Mouse (Mus musculus): ENCODE results near the gene Upp2.

Gene Upp2

DNA sequence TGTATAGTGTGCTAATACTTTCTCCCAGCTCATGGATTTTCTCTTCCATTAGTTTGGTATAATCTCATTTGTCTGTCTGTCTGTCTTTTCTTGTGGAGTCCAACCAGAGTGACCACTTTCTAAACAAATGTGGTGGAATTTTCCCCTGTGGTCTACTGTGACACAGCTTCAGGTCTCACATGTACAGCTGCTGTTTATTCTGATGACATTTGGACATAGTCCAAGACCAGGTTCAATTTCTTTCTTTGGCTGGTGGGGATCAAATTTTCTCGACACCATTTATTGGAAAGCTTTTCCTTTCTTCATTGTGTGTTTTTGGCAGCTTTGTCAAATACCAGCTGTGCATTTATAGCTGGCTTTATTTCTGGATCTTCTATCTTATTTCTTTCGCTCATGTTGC is 191.0 kb downstream of the Upp2 start:
- DNase-seq (ENCODE audit: low spot score) = no peak

DNA sequence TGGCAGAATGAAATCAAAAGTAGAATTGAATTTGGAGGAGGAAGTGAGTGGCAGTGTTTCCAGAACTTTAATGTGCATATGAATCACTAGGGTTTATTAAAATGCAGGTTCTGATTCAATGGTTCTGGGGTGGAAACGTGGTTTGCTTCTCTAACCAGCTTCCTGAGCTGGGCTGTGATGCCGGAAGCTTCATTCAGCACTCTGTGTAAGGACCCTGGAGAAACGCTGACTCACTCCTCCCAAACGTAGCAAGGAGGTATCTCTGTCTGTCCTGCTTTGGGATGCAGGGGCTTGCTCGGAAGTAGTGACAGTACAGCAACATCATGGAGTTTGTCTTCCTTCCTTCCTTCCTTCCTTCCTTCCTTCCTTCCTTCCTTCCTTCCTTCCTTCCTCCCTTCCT is 192.6 kb downstream of the Upp2 start:
- no peak for DNase-seq (ENCODE audit: low spot score)

- DNase-seq (ENCODE audit: low spot score) = no peak
Observed at GRCm38 (mm10) chr2:58765141-58765540, 198.0 kb downstream of the Upp2 start.

DNA sequence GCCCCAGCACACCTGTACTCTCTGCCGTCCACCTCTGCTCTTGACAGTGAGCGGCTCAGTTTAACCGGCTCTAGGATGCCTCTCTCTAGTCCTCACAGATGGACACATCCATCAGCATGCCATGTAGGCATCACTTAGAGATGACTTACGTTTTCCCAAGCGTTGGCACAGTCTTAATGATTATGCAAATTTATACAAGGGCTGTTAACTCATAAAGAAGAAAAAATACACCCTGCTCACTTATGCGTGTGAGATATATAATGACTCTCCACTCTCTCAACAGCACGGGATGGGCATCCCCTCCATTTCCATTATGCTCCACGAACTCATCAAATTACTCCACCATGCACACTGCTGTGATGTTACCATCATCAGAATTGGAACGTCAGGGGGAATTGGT is 206.7 kb downstream of the Upp2 start:
- DNase-seq (ENCODE audit: low spot score) = no peak

GRCm38 (mm10) chr2:58778986-58779495 is 211.9 kb downstream of the Upp2 start:
- DNase-seq (ENCODE audit: low spot score) = no peak

DNA sequence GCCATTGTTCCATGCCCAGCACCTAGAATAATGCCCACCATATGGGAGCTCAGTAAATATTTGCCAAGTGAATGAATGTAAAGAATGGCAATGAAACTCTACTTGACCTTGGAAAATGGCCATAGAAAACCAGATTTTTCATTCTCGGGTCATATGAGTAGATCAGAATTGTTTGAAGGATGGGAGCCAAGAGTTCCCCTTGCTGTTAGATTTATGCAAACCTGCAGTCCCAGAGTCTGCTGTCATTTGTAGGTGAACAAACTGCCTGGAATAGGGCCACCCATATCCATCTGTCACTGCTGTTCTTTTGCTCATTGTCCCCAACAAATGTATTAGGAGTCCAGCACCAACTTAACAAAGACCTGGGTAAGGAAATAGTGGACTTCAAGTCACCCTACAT is 216.4 kb downstream of the Upp2 start:
- DNase-seq (ENCODE audit: low spot score) = no peak

- DNase-seq (ENCODE audit: low spot score) = no peak
Observed at GRCm38 (mm10) chr2:58786177-58786576, 219.1 kb downstream of the Upp2 start.

GRCm38 (mm10) chr2:58786681-58787080 is 219.6 kb downstream of the Upp2 start:
- no peak for DNase-seq (ENCODE audit: low spot score)

- no peak for DNase-seq (ENCODE audit: low spot score)
Observed at GRCm38 (mm10) chr2:58787360-58787759, 220.3 kb downstream of the Upp2 start.

DNA sequence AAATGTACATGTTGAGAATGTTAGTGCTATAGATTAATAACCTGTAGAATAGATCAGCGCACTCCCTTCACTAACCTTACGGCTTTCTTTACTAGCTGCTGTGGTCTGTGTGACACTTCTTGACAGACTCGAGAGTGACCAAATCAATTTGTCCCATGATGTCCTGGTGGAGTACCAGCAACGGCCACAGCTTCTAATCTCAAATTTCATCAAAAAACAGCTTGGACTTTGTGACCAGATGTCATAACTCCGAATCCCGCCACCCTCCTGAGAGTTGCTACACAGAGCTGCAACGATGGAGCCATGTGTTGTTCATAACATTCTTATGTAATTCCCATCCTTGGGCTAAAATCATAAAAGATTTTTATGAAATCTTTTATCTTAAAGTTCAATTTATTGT is 222.8 kb downstream of the Upp2 start:
- no peak for DNase-seq (ENCODE audit: low spot score)

DNA sequence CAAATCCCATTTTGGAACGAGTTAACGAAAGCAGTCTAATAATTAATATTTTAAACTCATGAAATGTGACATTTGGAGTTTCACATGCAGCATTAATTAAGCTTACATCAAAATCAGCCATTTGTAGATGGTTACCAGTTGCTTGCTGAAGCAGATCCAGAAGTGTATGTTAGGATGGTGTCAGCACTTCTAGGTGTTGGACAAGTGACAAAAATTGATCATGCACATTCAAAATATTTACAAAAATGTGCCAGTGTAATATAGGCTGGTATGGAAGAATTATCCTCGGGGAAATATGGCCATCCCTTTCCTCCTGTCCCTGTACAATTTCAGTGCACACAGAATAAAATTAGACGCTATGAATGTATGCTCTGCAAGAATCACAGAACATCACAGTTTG is 223.3 kb downstream of the Upp2 start:
- DNase-seq (ENCODE audit: low spot score) = no peak

- no peak for DNase-seq (ENCODE audit: low spot score)
Observed at GRCm38 (mm10) chr2:58794489-58794888, 227.4 kb downstream of the Upp2 start.

DNA sequence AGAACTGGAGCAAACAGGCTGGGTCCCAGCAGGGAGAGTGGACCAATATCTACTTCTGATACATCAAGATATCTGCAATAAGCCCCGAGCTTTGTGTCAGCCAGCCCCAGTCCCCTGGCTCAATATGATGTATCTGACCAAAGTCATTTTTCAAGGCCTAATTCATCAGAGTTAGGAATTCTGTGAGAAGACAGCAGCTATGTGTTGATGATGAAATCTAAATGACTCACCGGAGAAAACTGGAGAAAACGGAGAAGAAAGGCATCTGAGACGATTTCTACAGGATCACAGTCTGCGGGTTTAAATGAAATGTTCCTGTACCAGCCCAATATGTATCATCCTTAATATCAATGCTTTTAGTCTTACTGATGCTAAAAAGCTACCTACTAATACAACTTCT is 228.3 kb downstream of the Upp2 start:
- DNase-seq (ENCODE audit: low spot score) = no peak

DNA sequence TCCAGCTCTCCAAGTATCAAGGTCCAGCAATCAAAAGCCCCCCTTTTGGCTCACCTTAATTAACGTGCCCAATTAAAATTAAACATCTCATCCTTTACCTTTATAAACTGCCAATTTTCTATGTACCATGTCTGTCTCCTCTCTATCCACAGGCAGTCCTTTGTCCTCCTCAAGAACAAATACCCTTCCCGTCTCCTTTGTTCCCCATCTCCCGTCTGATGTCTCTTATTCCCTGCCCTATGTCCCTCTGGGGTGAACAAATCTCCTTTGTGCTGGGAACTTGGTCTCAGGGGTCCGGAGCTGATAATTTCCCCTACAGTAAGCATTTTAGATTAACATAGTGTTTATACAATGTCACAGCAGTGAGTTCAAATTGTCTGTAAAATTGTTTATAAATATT is 230.4 kb downstream of the Upp2 start:
- peak; percentile 20 for DNase-seq (ENCODE audit: low spot score)

- no peak for DNase-seq (ENCODE audit: low spot score)
Observed at GRCm38 (mm10) chr2:58799126-58799525, 232.0 kb downstream of the Upp2 start.

- no peak for DNase-seq (ENCODE audit: low spot score)
Observed at GRCm38 (mm10) chr2:58799623-58800022, 232.5 kb downstream of the Upp2 start.

DNA sequence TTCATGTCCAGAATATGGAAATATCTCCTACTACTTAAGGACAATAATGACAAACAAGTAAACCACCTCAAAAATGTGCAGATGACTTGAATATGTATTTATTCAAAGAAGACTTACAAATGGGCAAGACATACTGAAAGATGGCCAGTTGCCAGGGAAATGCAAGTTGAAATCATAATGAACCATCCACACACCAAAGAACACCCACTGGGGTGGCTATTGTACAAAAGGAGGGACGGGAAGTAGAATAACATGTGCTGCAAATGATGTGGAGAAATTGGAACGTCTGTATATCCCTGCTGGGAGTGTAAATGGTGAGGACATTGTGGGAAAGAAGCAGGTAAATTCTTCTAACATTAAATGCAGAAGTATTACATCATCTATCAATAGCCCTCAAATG is 245.8 kb downstream of the Upp2 start:
- no peak for DNase-seq (ENCODE audit: low spot score)

DNA sequence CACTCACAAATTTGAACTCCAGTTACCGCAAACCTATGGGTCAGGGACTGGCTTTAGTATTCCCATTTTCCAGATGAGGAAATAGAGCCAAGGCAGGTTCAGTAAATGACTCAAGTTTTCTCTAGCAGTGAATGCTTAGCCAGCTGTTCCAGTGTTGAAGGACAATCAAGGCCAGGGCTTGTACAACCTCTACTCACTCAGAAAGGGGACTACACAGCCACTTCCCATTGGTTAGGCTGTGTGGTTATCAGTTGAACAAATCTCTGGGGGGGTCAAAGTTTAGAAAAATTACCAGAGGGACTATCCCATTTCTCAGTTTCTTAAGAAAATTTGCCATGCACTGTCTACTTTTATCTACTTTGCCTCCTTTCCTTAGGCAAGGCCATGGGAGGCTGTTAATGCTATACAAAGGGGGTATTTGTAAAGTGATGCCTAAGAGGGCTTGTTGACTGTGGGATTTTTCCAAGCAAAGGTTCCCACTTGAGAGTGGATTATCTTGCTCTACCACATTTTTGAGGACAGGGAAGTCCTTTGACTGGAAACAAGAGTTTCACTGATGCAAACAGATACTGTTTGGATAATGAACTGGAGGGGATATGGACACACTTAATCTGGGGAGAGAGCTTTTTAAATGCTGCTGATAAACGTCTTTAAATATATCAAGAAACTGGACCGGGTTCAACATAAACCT is 262.0 kb downstream of the Upp2 start:
- DNase-seq (ENCODE audit: low spot score) = peak; percentile 27

DNA sequence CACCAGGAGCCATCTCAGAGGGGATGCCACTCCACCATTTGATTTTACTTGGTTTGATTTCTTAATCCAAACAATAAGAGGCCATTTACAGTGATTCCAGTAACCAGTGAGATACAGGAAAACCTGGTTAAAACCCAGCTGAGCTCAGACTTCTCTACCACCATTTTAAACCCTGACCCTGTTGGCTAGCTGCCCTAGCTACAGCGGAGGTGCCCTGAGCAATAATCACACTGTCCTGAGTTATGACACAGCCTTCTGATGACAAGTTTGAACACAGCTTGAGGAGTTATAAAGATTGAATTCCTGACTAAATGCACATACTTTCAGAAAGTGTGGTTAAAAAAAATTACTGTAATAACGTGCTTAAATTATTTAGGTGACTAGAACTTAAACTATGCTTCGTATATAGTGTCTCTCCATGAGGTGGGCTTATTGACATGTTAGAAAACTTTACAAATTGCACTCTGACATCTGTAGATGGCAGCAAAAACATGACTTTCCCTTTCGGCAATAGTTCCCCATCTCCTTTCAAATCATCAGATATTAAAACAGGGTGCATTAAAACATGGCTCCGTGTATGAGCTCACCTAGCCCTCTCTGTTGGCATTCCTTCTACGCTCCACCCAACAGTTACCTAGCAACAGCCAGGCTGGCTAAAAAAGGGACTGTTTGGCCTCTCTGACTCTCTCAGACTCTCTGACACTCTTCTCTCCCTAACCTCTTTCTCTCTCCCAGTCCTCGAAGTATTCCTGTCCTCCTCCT is 263.1 kb downstream of the Upp2 start:
- peak; percentile 23 for DNase-seq (ENCODE audit: low spot score)

DNA sequence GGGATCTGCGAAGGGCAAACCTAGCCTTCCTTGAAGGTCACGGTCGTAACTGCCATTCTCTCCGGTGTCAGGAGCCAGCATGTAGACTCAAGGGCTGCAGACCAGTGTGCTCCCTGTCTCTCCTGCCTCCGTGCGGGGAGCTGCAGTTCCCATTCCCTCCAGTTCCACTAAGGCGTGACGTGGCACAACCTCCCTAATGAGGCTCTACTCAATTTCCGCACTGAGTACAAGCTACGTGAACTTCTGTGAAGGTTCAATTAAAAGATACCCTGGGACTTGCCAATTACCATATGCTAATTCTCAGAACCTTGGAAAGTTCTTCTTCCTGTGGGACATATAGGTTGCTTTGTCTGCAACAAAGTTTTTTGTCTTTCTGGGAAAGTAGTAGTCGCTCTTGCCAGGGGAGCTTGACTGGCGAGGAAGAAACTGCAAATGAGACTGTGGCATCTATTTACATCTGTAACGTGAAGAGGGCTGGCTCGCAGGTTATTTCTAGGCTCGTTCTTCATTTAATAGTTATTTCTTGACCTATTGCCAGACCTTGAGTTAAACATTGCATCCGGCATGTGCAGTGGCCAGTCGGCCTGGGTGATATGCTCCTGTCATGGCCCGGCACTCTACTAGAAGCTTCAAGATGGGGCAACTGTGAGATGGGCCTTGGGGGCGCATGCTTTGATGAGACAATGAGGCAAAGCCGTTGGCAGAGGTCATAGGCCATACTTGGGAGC is 265.3 kb downstream of the Upp2 start:
- no peak for DNase-seq (ENCODE audit: low spot score)

GRCm38 (mm10) chr2:58841021-58841420 is 273.9 kb downstream of the Upp2 start:
- no peak for DNase-seq (ENCODE audit: low spot score)

GRCm38 (mm10) chr2:58842443-58842842 is 275.3 kb downstream of the Upp2 start:
- no peak for DNase-seq (ENCODE audit: low spot score)

Measured in embryo, embryonic 10.5 days (tissue).